Mouse (Mus musculus): ENCODE data around the gene Tuba1c.
A peak's percentile ranks its signal among the peaks of the same experiment; 100 is the strongest.

GRCm38 (mm10) chr15:99074600-99075333 lies 45.1 kb downstream of the Tuba1c start:
- TF ChIP-seq CTCF (IDR thresholded peaks at IDR 0.05; ENCODE audit: low read depth, low read length), result no peak
- 0 out of 2 replicates have a peak, but pooled peaks have one; percentile 21 for TF ChIP-seq POLR2A (IDR thresholded peaks at IDR 0.05; ENCODE audit: extremely low read depth, insufficient read depth, low read length)
